Mouse (Mus musculus): Measurements from ENCODE around the gene Fkbp9. TPM values are rescaled to one million over a fixed set of nuclear protein-coding genes. Genes with fewer than 3 reads are reported as not detected.

The Fkbp9 gene
- polyA plus RNA-seq, 1 experiment from 2014 or later = 10.5 TPM

Other genes with a start within 250 kb of the Fkbp9 start
- gene Lsm5, start 127.3 kb upstream of the Fkbp9 start, polyA plus RNA-seq (2018) = 28.8 to 54.4 TPM (median 39.2 TPM) in 3 replicates
- 11.5 to 18.4 TPM (median 12.3 TPM) in 3 replicates for gene Avl9, start 117.2 kb upstream of the Fkbp9 start, polyA plus RNA-seq (2018)
- 21.0 to 33.2 TPM (median 27.7 TPM) in 3 replicates for gene Kbtbd2, start 34.2 kb upstream of the Fkbp9 start, polyA plus RNA-seq (2018)
- gene Nt5c3, start 91.9 kb downstream of the Fkbp9 start, polyA plus RNA-seq (2018) = 31.1 to 84.1 TPM (median 31.6 TPM) in 3 replicates
- 0.09 to 0.11 TPM in 2 of 3 replicates, not detected in the other for gene Vmn1r4, start 92.0 kb downstream of the Fkbp9 start, polyA plus RNA-seq (2018)
- not detected in 3 replicates for gene Vmn1r5, start 138.2 kb downstream of the Fkbp9 start, polyA plus RNA-seq (2018)
- not detected in 3 replicates for gene Vmn1r6, start 165.2 kb downstream of the Fkbp9 start, polyA plus RNA-seq (2018)
- not detected in 3 replicates for gene Vmn1r7, start 193.3 kb downstream of the Fkbp9 start, polyA plus RNA-seq (2018)
- gene Vmn1r8, start 200.2 kb downstream of the Fkbp9 start, polyA plus RNA-seq (2018) = not detected in 3 replicates
- not detected in 3 replicates for gene Vmn1r9, start 234.7 kb downstream of the Fkbp9 start, polyA plus RNA-seq (2018)

Data from macrophage (primary cell).